Mouse (Mus musculus) heart, embryonic 11.5 days (tissue): ENCODE results near the gene Hsd3b5. TPM values are rescaled to one million over a fixed set of nuclear protein-coding genes. Genes with fewer than 3 reads are reported as not detected.
"Not testable (repeated sequence)": the region's sequence is repeated elsewhere in the genome, so short reads cannot be mapped to it uniquely, and the experiment has no call there.

Source experiments
- ATAC-seq: fragments of 200-750 bp; cut with Nextera tagmentation; replicated peaks from 2 replicates; pipeline ENCODE4 v1.8.0; 2017; ENCODE audit warnings: moderate library complexity; ENCODE audit not compliant: insufficient number of reproducible peaks, low FRiP score, low TSS enrichment
- H3K27ac ChIP-seq: fragments of 300-500 bp; sonication (generic); 2 replicates; pipeline ENCODE4 v1.5.1; 2014; ENCODE audit warnings: mild to moderate bottlenecking, low read depth, low read length
- H3K27me3 ChIP-seq: fragments of 300-500 bp; sonication (generic); 2 replicates; pipeline ENCODE4 v1.6.1; 2014; ENCODE audit warnings: mild to moderate bottlenecking, low read length, mixed read lengths; ENCODE audit not compliant: control insufficient read depth, insufficient read depth
- H3K36me3 ChIP-seq: fragments of 300-500 bp; sonication (generic); 2 replicates; pipeline ENCODE4 v1.6.1; 2014; ENCODE audit warnings: mild to moderate bottlenecking, low read length, moderate library complexity, mixed read lengths; ENCODE audit not compliant: control insufficient read depth, insufficient read depth
- H3K4me1 ChIP-seq: fragments of 300-500 bp; sonication (generic); 2 replicates; pipeline ENCODE4 v1.6.1; 2014; ENCODE audit warnings: low read length; ENCODE audit not compliant: control insufficient read depth, insufficient read depth
- H3K4me2 ChIP-seq: fragments of 300-500 bp; sonication (generic); 2 replicates; pipeline ENCODE4 v1.6.1; 2014; ENCODE audit warnings: mild to moderate bottlenecking, moderate library complexity
- H3K4me3 ChIP-seq: fragments of 300-500 bp; sonication (generic); 2 replicates; pipeline ENCODE4 v1.5.1; 2014; ENCODE audit warnings: low read depth, low read length
- H3K9ac ChIP-seq: fragments of 300-500 bp; sonication (generic); 2 replicates; pipeline ENCODE4 v1.6.1; 2014; ENCODE audit warnings: mild to moderate bottlenecking, low read depth, low read length, moderate library complexity
- H3K9me3 ChIP-seq: fragments of 300-500 bp; sonication (generic); replicated peaks from 2 replicates; pipeline ENCODE4 v1.6.1; 2016; ENCODE audit warnings: low read length; ENCODE audit not compliant: control insufficient read depth
- WGBS: fragments of 180-500 bp; shearing (Covaris S2); extraction: QIAGEN DNeasy Blood & Tissue Kit; methylation state at CpG from one replicate; pipeline ENCODE4 v1.1.7; 2014; ENCODE audit not compliant: insufficient replicate concordance; 5-methylcytosine and 5-hydroxymethylcytosine counted together
- polyA plus RNA-seq: library from polyadenylated mRNA; unstranded; fragments of >200 nt; fragmentation: Nextera tagmentation; extraction: Ambion mirVana; gene quantifications from 2 replicates; pipeline ENCODE4 v1.2.1, GENCODE M21; 2014

The Hsd3b5 gene
- polyA plus RNA-seq, 1 experiment from 2014 or later, result not detected

DNA sequence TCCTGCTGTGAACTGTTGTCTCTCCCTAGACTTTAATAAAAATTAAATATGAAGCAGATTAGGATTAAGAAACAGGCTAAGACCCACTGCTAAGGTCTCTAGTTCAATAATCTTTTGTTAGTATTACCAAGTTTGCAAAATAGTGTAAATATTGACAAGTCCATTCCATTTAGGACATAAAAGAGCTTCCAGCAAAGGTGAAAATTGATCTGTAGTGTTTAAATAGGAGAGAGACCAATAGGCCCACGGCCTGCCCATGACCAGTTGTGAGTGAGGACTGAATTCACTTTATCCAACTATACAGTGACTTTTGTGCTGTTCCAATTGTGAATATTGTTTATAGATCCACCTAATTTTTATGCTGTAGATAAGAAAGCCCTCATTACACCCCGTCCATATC, 42.3 kb downstream of the Hsd3b5 start:
- no peak overlapping the region for H3K4me2 ChIP-seq
- no peak overlapping the region for H3K27ac ChIP-seq
- ATAC-seq, result no peak
- no peak overlapping the region for H3K9ac ChIP-seq
- H3K27me3 ChIP-seq, result no peaks in the 10 kb centered on the region
- no peaks in the 10 kb centered on the region for H3K4me1 ChIP-seq
- no peaks in the 10 kb centered on the region for H3K9me3 ChIP-seq
- H3K4me3 ChIP-seq, result no peak overlapping the region
- 79% methylated on average over 2 of the region's 2 CpGs for WGBS
- no peaks in the 10 kb centered on the region for H3K36me3 ChIP-seq

DNA sequence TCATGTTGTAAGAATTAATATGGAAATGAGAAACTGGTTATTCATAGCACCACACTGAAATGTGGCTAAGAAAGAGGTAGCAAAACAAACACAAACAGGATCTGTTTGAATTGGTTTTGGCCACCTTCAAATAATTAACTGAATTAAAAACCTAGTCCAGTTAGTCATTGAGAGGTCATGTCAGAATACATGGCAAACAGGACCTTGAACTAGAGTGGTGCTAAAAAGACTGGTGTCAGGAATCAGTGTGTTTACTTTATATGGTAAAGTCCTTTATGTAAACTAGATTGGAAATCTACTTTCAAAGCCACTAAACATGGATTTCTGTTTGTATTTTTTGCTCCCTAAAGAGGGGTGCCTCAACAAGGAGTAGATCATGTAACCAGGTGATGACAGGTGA, 47.4 kb downstream of the Hsd3b5 start:
- not testable (repeated sequence) for H3K36me3 ChIP-seq, H3K4me2 ChIP-seq, H3K27ac ChIP-seq, H3K9me3 ChIP-seq, ATAC-seq, H3K4me1 ChIP-seq, H3K9ac ChIP-seq, H3K27me3 ChIP-seq, H3K4me3 ChIP-seq

DNA sequence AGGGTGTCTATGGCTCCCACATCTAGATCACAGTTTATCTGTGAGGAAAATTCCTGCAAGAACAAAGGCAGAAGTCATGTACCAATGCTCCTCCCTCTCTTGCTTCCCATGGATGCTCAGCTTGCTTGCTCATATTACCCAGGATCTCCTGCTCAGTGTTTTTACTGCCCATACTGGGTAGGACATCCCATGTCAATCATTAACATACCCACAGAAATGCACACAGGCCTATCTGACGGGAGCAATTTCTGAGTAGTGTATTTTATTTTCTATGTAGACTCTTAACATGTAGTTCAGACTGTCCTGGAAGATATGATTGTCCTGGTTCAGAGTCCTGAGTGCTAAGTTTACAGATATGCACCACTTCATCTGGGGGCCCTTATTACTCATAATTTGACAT, 47.9 kb downstream of the Hsd3b5 start:
- H3K36me3 ChIP-seq, H3K4me1 ChIP-seq, H3K9ac ChIP-seq, H3K27ac ChIP-seq, H3K4me3 ChIP-seq, H3K9me3 ChIP-seq, H3K4me2 ChIP-seq, ATAC-seq, H3K27me3 ChIP-seq: not testable (repeated sequence)
- no CpG with 5 or more reads among the region's 1 CpGs for WGBS

DNA sequence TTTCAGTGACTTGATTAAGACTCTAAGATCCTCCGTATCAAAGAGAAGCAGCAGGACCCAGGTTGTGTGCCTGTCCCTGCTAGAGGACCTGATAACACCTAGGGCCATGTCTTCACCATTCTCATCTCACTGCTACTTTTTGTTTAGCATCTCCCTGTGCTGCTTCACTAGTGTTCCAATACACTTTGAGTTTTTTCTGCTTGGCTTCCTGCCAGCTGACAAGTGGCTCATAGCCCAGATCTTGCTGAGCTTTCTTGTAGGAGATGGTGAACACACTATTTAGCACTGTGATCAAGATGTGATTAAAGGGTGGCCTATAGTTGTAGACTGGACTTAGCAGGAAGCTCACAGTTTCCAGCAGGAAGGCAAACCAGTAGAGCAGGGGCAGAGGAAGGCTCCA, 49.0 kb downstream of the Hsd3b5 start:
- not testable (repeated sequence) for H3K4me3 ChIP-seq, H3K27me3 ChIP-seq, H3K9ac ChIP-seq, H3K27ac ChIP-seq, H3K4me2 ChIP-seq, H3K36me3 ChIP-seq, H3K4me1 ChIP-seq, ATAC-seq, H3K9me3 ChIP-seq
- WGBS, result 80% methylated on average over 1 of the region's 1 CpGs

Other genes starting within 250 kb of the Hsd3b5 start
- 8.2 and 12.1 TPM in 2 replicates for gene Zfp697, start 247.8 kb downstream of the Hsd3b5 start, polyA plus RNA-seq
- not detected in 2 replicates for gene Gm4450, start 173.1 kb downstream of the Hsd3b5 start, polyA plus RNA-seq
- gene Hsd3b4, start 119.7 kb downstream of the Hsd3b5 start, polyA plus RNA-seq, result not detected in 2 replicates
- not detected in 2 replicates for gene Gm10681, start 41.4 kb downstream of the Hsd3b5 start, polyA plus RNA-seq
- not detected in 2 replicates for gene Hsd3b2, start 94.3 kb upstream of the Hsd3b5 start, polyA plus RNA-seq
- gene Hsd3b3, start 132.9 kb upstream of the Hsd3b5 start, polyA plus RNA-seq, result 0.14 TPM in 1 of 2 replicates, not detected in the other
- gene Hsd3b6, start 184.2 kb upstream of the Hsd3b5 start, polyA plus RNA-seq, result 79.8 and 85.2 TPM in 2 replicates
- 1.2 and 2.5 TPM in 2 replicates for gene Hsd3b1, start 229.5 kb upstream of the Hsd3b5 start, polyA plus RNA-seq